Mouse (Mus musculus) layer of hippocampus, postnatal 14 days (tissue): ENCODE data around the gene Aacs. TPM values are rescaled to one million over a fixed set of nuclear protein-coding genes. Genes with fewer than 3 reads are reported as not detected.
A peak's percentile ranks its signal among the peaks of the same experiment; 100 is the strongest.

Source experiments
- DNase-seq, 2 experiments: peaks; one replicate each; pipeline ENCODE4 v3.0.0; 2021 to 2022; ENCODE audit warnings: low spot score in 2 of 2, mixed read lengths in 1 of 2
- total RNA-seq, 2 experiments: library from RNA; stranded (reverse); gene quantifications; 2 replicates each; pipeline ENCODE4 v1.2.3; 2021

The Aacs gene
- total RNA-seq, 2 experiments from 2014 or later, result 77.1 to 87.7 TPM

DNA sequence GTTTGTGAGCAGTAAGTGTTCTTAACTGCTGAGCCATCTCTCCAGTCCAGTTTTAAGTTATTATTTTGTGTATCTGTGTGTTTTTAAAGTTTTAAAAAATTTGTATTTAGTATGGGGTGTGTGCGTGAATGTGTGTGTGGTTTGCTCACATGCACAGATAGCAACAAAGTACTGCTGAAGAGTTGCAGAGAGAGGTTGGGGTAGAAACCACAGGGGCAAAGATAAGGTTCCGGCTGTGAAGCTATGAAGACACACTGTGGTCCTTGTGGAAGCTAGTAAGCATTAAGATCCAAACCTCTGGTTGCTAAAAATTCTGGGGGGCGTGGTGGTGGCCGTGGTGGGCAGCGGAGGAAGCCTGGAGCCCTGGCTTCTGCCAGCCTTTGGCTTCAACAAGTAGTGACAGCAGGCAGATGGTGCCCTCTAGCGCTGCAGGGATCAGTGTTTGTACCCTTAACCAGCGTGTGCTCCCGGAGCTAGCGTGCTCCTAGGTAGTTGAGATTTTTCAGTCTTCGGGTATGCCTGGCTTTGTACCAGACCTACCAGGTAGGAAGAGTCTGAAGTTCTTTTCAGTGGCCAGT lies 13.7 kb upstream of the Aacs start:
- peak in 1 of 2 experiments; percentile 42 for DNase-seq

DNA sequence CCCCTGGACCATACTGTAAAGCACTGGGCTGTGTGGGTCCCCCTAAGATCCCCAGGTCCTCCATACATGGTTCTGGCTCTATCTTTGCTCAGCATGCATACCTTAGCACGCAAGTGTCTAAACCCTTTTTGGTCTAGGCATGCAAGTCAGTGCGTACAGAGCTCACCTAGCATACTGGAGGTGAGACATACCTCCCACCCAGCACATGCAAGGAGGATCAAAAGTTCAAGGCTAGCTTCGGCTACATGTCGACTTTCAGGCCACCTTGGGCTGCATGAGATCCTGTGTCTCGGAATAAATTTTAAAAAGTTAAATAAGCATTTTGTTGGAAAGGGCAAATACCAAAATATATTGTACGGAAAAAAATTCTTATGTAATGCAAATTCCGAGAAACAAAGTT lies 10.4 kb upstream of the Aacs start:
- no peak for DNase-seq

DNA sequence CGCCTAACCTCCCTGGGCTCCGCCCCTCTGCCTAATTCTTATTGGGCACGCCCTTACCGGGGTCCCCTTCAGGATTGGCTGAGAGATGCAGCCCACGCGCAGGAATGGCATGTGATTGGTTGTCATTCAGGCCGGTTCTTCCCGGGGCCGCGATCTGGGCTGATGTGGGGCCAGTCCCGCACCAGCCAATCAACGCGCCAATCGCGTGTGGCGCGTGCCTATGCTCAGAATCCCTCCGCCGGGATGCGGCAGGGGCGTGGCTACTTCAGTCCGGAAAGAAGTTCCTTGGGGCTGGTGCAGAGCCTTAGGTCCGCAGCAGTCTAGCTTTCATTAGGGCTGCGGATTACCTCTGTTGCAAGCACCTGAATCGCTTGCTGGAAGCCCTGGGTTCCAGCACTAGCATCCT lies 9.9 kb upstream of the Aacs start:
- peak; percentile 92 to 98 for DNase-seq

GRCm38 (mm10) chr5:125466483-125466882 lies 9.1 kb upstream of the Aacs start:
- no peak for DNase-seq

DNA sequence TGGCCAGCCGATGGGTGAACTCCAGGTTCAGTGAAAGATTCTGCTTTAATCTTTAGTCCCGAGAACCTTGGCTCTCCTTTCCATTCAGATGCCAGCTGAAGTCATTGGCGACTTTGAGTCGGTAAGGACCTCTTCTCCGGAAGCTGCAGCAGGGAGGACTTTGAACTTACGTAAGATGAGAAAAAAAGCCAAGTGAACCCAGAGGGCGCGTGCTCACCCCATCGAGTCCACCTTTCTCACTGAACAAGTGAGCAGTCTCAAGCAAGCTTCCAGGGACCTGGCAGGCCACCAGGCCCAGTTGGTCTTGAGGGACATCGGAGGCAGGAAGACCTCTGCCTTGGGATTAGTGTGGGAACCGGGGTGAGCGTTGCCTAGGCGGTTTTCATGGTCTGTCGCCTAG lies 8.4 kb upstream of the Aacs start:
- no peak for DNase-seq

- no peak for DNase-seq
Measured at GRCm38 (mm10) chr5:125470713-125471112, 4.9 kb upstream of the Aacs start.

DNA sequence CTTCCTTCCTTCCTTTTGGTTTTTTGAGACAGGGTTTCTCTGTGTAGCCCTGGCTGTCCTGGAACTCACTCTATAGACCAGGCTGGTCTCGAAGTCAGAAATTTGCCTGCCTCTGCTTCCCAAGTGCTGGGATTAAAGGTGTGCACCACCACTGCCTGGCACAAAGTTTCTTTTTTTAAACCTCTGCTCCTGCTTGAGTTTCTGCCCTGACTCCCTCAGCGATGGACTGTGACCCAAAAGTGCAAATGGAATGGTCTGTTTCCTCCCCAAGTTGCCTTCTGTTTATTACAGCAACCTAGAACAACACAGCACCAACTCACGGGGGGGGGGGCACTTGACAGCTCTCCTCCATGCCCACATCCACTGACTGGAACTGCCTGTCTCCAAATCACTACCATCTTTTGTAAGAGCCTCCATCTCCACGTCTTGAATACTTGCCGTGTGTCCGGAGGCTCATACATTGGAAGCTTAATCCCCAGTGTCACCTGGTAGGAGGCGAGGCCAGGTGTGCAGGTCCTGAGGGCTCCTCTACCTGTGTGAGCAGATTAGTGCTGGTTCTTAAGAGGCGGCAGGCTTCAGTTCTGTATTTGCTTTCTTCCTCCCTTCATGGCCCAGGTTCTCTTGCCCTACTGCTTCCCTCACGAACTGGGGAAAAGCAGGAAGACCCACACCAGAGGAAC lies 2.7 kb upstream of the Aacs start:
- no peak for DNase-seq

GRCm38 (mm10) chr5:125475030-125475429 lies 584 bp upstream of the Aacs start:
- DNase-seq, result no peak

GRCm38 (mm10) chr5:125476286-125476625 lies 642 bp downstream of the Aacs start:
- peak in 1 of 2 experiments; percentile 47 for DNase-seq

DNA sequence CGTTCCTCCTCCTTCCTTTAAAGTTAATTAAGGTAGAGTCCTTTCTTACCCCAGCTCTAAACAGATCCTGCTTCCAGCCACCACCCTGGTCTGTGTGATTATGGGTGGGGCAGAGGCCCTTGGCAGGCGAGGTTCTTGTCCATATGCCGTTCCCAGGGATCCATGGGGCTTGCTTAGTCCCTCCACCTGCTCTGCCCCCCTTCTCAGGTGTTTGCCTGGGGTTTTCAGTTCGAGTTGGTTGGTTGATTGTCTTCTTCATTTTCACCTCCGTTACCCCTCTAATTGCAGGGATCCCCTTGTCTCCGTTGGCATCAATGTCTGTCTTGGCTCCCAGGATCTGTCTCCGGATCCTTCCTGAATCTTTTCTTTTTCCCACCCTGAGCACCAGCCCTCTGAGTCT lies 1.2 kb downstream of the Aacs start:
- DNase-seq, result no peak

DNA sequence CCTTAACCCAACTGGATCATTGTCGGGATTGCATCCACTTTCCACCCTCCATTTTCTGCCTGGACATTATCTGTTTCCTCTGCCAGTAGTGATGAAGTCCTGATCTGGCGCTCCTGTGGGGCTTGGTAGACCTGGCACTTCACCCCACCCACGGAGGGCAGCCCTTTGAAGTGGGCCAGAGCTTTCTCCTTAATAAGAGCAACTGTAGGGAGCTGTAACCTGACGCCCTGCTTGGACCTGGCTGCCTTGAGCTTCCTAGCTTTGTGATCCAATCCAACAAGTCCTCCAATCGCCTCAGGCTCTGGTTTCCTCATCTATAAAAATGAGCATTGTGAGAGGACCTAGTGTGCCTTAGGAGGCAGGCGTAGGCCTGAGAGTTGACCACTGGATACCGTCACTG lies 1.9 kb downstream of the Aacs start:
- no peak for DNase-seq

DNA sequence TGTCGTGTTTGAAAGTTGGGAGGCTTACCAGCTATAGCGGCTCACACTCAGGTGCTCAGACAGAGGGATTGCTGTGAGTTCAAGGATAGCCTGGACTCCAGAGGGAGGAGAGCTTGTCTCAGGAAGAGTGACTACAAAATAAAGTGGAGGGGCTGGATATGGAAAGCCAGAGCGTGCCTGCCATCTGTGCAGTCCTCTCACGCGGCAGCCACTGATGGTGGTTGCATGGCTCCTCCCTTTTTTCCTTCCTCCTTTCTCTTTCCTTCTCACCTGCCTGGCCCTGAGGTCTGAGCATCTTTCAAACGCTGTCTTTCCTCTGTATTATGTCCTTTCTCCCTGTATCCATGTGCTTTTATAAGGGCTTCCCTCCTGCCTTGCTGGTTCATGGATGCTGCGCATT lies 2.4 kb downstream of the Aacs start:
- DNase-seq, result no peak

GRCm38 (mm10) chr5:125479376-125479775 lies 3.8 kb downstream of the Aacs start:
- no peak for DNase-seq

GRCm38 (mm10) chr5:125480434-125481231 lies 5.0 kb downstream of the Aacs start:
- no peak for DNase-seq

DNA sequence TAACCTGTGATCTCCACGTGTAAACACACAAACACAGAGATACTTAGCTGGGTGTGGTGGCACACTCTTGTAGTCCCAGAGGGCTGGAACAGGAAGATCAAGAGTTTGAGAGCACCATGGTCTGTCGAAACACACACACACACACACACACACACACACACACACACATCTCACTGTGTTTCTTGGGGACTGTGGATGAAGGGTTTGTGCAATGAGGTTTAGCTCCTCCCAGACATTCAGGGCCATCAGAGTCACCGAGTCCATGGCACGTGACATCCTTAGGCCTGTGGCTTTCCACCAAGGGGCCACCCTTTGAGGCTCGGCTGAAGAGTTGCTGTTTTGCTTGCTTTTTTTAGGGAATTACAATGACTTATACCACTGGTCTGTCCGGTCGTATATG lies 6.9 kb downstream of the Aacs start:
- DNase-seq, result no peak

DNA sequence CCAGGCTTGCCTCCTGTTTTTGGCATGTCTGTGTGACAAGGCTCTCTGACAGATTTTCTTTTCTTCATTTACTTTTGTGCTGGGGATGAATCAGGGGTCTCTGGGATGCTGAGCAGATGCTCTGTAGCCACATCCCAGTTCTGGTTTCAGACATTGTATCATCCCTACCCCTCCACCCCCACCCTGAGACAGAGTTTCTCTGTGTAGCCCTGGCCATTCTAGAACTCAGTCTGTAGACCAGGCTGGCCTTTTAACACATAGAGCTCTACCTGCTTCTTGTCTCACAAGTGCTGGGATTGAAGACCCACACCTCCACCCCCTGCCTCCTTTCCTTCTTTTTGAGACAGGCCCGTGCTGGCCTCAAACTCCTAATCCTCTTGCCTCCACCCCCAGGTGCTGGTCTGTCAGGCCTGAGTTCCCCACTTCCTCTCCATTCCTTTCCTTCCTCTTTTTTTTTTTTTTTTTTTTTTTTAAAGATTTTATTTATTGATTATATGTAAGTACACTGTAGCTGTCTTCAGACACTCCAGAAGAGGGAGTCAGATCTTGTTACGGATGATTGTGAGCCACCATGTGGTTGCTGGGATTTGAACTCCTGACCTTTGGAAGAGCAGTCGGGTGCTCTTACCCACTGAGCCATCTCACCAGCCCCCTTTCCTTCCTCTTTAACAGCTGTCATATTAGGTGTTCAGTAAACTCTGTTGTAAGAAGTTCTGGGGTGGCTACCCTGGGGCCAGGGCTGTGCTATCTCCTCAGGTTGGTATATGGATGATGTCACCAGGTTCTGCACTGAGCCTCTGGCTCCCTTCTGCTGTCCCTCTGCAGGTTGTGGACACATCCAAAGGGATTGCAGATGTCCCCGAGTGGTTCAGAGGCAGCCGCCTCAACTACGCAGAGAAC lies 8.3 kb downstream of the Aacs start:
- DNase-seq, result no peak

GRCm38 (mm10) chr5:125485031-125485778 lies 9.6 kb downstream of the Aacs start:
- DNase-seq, result no peak

DNA sequence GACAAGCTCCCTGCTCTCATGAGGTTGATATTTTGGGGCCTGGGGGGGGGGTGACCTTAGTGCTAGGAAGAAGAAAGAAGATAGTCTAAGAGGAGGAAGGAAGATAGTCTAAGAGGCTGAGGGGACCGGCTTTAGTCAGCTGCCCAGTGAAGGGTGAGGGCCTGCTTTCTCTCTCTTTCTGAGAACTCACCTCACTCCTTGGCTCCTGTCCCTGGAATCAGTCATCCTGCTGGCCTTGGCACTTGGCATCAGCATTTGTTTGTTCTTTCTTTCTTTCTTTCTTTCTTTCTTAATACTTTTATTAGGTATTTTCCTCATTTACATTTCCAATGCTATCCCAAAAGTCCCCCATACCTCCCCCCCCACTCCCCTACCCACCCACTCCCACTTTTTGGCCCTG lies 10.5 kb downstream of the Aacs start:
- DNase-seq, result no peak

DNA sequence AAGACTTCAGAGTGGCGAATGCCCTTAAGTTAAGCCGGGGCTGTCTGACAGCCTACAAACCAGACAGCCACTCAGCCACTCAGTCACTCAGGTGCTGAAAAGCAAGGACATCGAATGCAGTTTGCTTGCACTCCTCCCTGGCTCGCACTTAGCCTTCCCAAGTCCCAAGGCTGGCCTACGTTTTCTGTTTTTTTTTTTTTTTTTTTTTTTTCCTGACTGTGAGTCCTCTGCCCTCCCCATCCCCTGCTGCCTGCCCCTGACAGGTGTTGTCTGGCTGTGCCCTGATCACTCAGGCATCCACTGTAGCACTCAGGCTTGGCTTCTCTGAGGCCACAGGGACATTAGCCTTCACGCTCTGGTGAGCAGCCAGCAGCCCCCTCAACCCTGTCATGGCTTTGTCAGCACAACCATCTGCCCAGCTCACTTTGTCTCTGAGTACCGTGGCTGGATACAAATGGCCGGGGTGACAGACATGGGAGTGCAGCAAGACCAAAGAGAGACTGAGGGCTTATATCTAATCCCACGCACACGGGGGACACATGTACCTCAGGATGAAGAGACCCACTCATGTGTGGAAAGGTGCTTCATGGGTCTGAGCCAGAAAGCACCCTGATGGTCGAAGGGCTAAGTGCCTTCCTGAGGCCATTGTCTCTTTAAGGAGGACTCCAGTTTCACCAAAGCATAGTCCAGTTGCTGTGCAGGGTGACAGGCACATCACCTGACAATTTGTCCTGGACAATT lies 11.9 kb downstream of the Aacs start:
- no peak for DNase-seq

- DNase-seq, result no peak
Measured at GRCm38 (mm10) chr5:125488116-125488455, 12.5 kb downstream of the Aacs start.
